Mouse (Mus musculus): ENCODE measurements around the gene Actc1. TPM values are rescaled to one million over a fixed set of nuclear protein-coding genes. Genes with fewer than 3 reads are reported as not detected.

Gene Actc1
- total RNA-seq (2021) = not detected
- long read RNA-seq, experiment 1 = 0 reads
- long read RNA-seq, experiment 2, partial matches to known transcripts = 1 of 1 reads
- long read RNA-seq, experiment 2, other reads (novel, unspliced or antisense) = 0 of 1 reads

GRCm38 (mm10) chr2:114052696-114053598 lies at the start of gene Actc1:
Gene Actc1, minus strand, starts transcription at chr2:114053548.
- no peak within 1 kb of the TSS for H3K4me3 ChIP-seq
- no peak for TF ChIP-seq CTCF (IDR thresholded peaks at IDR 0.05)
- no peak within 1 kb of the TSS for H3K27ac ChIP-seq
- DNase-seq (ENCODE audit: extremely low spot score in 1 of 2, low spot score in 2 of 2) = no peak
- intact Hi-C loops (cut with DNase I) = no loop called here

- no peak for TF ChIP-seq CTCF (IDR thresholded peaks at IDR 0.05)
- Histone ChIP-seq H3K4me3 (no peak overlapping the region), H3K27ac (no peak overlapping the region)
- intact Hi-C loops (cut with DNase I) = no loop called here
- no peak for DNase-seq (ENCODE audit: extremely low spot score in 1 of 2, low spot score in 2 of 2)
Observed at GRCm38 (mm10) chr2:114102471-114102870, 49.1 kb upstream of the Actc1 start.

DNA sequence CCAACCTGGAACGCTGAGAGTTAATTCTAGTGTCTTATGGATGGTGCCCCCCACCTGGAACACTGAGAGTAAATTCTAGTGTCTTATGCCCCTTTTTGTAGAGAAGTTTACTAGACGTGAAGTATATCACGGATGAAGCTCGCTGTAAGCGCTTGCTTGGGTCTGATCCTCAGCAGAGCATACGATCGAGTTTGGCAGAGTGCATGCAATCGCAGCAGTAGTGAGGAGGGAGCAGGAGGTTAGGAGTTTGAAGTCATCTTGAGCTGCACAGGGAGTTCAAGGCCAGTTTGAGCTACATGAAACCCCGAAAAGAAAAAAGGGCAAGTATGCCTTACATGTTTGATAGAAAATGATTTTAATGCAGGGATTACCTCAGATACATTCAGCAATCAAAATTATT lies 47.5 kb upstream of the Actc1 start:
- no peak overlapping the region for H3K4me3 ChIP-seq
- no peak overlapping the region for H3K27ac ChIP-seq
- no peak for TF ChIP-seq CTCF (IDR thresholded peaks at IDR 0.05)
- DNase-seq (ENCODE audit: extremely low spot score in 1 of 2, low spot score in 2 of 2) = no peak
- intact Hi-C loops (cut with DNase I) = no loop called here

GRCm38 (mm10) chr2:114099816-114100215 lies 46.5 kb upstream of the Actc1 start:
- Histone ChIP-seq H3K4me3 (no peak overlapping the region), H3K27ac (no peak overlapping the region)
- no peak for TF ChIP-seq CTCF (IDR thresholded peaks at IDR 0.05)
- intact Hi-C loops (cut with DNase I) = no loop called here
- DNase-seq (ENCODE audit: extremely low spot score in 1 of 2, low spot score in 2 of 2) = no peak

GRCm38 (mm10) chr2:114099109-114099508 lies 45.8 kb upstream of the Actc1 start:
- intact Hi-C loops (cut with DNase I) = no loop called here
- H3K4me3 ChIP-seq = no peak overlapping the region
- DNase-seq (ENCODE audit: extremely low spot score in 1 of 2, low spot score in 2 of 2) = no peak
- no peak for TF ChIP-seq CTCF (IDR thresholded peaks at IDR 0.05)
- no peak overlapping the region for H3K27ac ChIP-seq

DNA sequence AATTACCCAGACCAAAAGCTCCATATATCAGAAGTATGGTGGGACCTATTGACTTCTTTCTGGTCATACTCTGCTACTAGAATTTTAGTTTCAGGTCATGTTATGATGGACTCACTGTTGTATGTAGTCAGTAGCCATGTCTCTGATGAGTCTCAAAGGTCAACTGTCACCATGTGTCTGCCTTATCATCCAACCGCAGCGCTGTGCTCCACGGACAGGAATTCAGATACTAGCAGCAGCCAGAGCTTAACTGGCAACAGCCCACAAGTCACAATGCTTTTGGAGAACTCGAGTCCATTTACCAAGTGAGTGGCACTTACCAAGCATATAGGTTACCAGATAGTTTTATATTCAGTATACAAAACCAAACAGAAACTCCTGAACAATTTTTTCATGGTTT lies 44.3 kb upstream of the Actc1 start:
- DNase-seq (ENCODE audit: extremely low spot score in 1 of 2, low spot score in 2 of 2) = no peak
- TF ChIP-seq CTCF (IDR thresholded peaks at IDR 0.05) = no peak
- H3K4me3 ChIP-seq = no peak overlapping the region
- H3K27ac ChIP-seq = no peak overlapping the region
- intact Hi-C loops (cut with DNase I) = loop anchor here (2.0 kb wide), 1 partner anchor 231 kb away; no protein-coding TSS in a partner anchor

- no peak for TF ChIP-seq CTCF (IDR thresholded peaks at IDR 0.05)
- no peak for DNase-seq (ENCODE audit: extremely low spot score in 1 of 2, low spot score in 2 of 2)
- intact Hi-C loops (cut with DNase I) = loop anchor here (2.0 kb wide), 1 partner anchor 230 kb away; no protein-coding TSS in a partner anchor
- no peak overlapping the region for H3K27ac ChIP-seq
- H3K4me3 ChIP-seq = no peak overlapping the region
Observed at GRCm38 (mm10) chr2:114096570-114096969, 43.2 kb upstream of the Actc1 start.

GRCm38 (mm10) chr2:114095348-114095747 lies 42.0 kb upstream of the Actc1 start:
- no peak for TF ChIP-seq CTCF (IDR thresholded peaks at IDR 0.05)
- Histone ChIP-seq H3K27ac (no peak overlapping the region), H3K4me3 (no peak overlapping the region)
- intact Hi-C loops (cut with DNase I) = loop anchor here (1.0 kb wide), 1 partner anchor 17 kb away; no protein-coding TSS in a partner anchor
- DNase-seq (ENCODE audit: extremely low spot score in 1 of 2, low spot score in 2 of 2) = no peak

DNA sequence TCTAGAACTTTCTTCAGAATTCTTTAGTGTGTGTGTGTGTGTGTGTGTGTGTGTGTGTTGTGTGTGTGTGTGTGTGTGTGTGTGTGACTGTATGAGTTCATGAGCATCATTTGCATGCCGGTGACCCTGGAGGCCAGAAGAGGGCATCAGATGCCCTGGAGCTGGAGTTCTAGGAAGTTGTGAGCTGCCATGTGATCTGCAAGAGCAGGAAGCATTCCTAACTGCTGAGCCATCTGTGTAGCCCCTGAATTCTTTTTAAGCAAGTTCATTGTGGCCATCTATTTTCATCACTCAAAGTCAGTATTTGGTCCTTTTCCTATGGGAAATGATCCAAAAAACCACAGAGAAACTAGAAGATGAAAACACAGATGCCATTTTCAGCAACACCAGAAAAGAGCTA lies 41.3 kb upstream of the Actc1 start:
- DNase-seq (ENCODE audit: extremely low spot score in 1 of 2, low spot score in 2 of 2) = no peak
- TF ChIP-seq CTCF (IDR thresholded peaks at IDR 0.05) = no peak
- Histone ChIP-seq H3K27ac (no peak overlapping the region), H3K4me3 (no peak overlapping the region)
- intact Hi-C loops (cut with DNase I) = loop anchor here (1.0 to 5.0 kb wide), 2 partner anchors 16 to 77 kb away; no protein-coding TSS in a partner anchor

DNA sequence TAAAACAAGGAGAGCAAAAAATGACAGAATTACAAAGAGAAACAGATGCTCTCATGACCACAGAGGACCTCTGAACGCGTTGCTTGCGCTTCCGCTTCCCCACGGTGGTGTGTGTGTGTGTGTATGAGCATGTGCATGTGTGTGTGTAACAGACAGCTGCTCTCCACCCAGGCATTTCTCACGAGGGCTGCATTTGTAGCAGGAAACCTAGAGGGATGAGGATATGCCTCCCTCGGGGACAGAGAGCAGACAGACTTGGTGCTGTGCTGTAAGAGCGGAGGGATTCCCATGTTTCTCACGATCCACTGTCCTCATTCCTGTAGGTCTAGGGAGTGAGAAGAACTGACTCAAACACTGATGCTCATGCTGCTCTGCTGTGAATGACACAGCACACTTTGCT lies 40.2 kb upstream of the Actc1 start:
- intact Hi-C loops (cut with DNase I) = loop anchor here (5.0 kb wide), 1 partner anchor 76 kb away; no protein-coding TSS in a partner anchor
- DNase-seq (ENCODE audit: extremely low spot score in 1 of 2, low spot score in 2 of 2) = no peak
- no peak for TF ChIP-seq CTCF (IDR thresholded peaks at IDR 0.05)
- Histone ChIP-seq H3K27ac (no peak overlapping the region), H3K4me3 (no peak overlapping the region)

DNA sequence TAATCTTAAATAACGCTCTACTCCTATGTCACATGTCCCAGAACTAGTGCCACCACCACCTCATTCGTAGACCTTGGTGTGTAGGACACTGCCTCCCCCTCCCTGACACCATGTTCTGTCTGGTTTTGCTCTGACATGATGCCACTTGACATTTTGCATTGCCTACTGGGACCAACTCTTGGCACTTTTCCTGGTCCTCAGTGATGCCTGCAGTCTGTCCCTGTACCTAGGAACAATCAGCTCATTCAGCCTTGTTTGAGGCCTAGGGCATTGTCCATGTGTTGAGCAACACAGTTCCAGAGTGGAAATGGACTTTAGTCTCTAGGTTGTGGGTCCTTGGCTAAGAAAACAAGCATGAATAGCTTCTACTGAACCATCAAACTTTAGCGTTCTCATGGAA lies 36.5 kb upstream of the Actc1 start:
- TF ChIP-seq CTCF (IDR thresholded peaks at IDR 0.05) = no peak
- intact Hi-C loops (cut with DNase I) = loop anchor here (5.0 kb wide), 1 partner anchor 73 kb away; no protein-coding TSS in a partner anchor
- DNase-seq (ENCODE audit: extremely low spot score in 1 of 2, low spot score in 2 of 2) = no peak
- Histone ChIP-seq H3K27ac (no peak overlapping the region), H3K4me3 (no peak overlapping the region)

GRCm38 (mm10) chr2:114087271-114087670 lies 33.9 kb upstream of the Actc1 start:
- intact Hi-C loops (cut with DNase I) = no loop called here
- no peak for TF ChIP-seq CTCF (IDR thresholded peaks at IDR 0.05)
- Histone ChIP-seq H3K4me3 (no peak overlapping the region), H3K27ac (no peak overlapping the region)
- DNase-seq (ENCODE audit: extremely low spot score in 1 of 2, low spot score in 2 of 2) = no peak

Data from left cerebral cortex, adult 2 months (tissue).